Comparison of ENCODE assay signal across 9 mouse cellular contexts in genomic region chr15:96948471-96948870, GRCm38 (mm10).
A peak's percentile ranks its signal among the peaks of the same experiment; 100 is the strongest.
DNase-seq lines count a peak whose midpoint lies in the region; ATAC-seq lines count a peak whose summit lies in the region.
"Had no signal": no experiment of that assay in that cellular context is flagged by ENCODE, and none has a peak within 500 bp of the region (broad histone marks: within the 10 kb centered on the region; RNA-seq: fewer than 3 reads in every experiment).

No protein-coding gene starts in this region.

- no peak overlapping the region for H3K9ac ChIP-seq in kidney, embryonic 16.5 days (replicated peaks; ENCODE audit: low read length)
- no peak overlapping the region for H3K9ac ChIP-seq in forebrain, embryonic 11.5 days (ENCODE audit: low read length)
- H3K9ac ChIP-seq: hindbrain, embryonic 15.5 days had no signal

- ATAC-seq in cerebellum, adult (ENCODE audit: insufficient number of reproducible peaks, low FRiP score, low TSS enrichment) = peak; percentile 45
- peak; percentile 49 for ATAC-seq in kidney, embryonic 16.5 days (ENCODE audit: low FRiP score, low TSS enrichment)
- peak; percentile 88 for ATAC-seq in megakaryocyte, adult 5-6 weeks (ENCODE audit: poor library complexity, severe bottlenecking)
- ATAC-seq in forebrain, embryonic 11.5 days (replicated peaks; ENCODE audit: low FRiP score) = no peak

- no peak overlapping the region for H3K4me2 ChIP-seq in kidney, embryonic 16.5 days (replicated peaks; ENCODE audit: low read depth, low read length)
- H3K4me2 ChIP-seq in forebrain, embryonic 11.5 days (ENCODE audit: low read depth, low read length, severe bottlenecking) = no peak overlapping the region
- H3K4me2 ChIP-seq: hindbrain, embryonic 15.5 days had no signal

- no peaks in the 10 kb centered on the region for H3K36me3 ChIP-seq in kidney, embryonic 16.5 days (ENCODE audit: insufficient read depth, low read length)
- no peaks in the 10 kb centered on the region for H3K36me3 ChIP-seq in forebrain, embryonic 11.5 days (ENCODE audit: control insufficient read depth, insufficient read depth, low read length)
- H3K36me3 ChIP-seq: hindbrain, embryonic 15.5 days had no signal

- no peak overlapping the region for H3K4me3 ChIP-seq in kidney, embryonic 16.5 days (ENCODE audit: low read length)
- no peak overlapping the region for H3K4me3 ChIP-seq in forebrain, embryonic 11.5 days (ENCODE audit: low read depth, low read length)
- H3K4me3 ChIP-seq: hindbrain, embryonic 15.5 days had no signal

- no peaks in the 10 kb centered on the region for H3K4me1 ChIP-seq in kidney, embryonic 16.5 days (ENCODE audit: insufficient read depth, low read length)
- no peaks in the 10 kb centered on the region for H3K4me1 ChIP-seq in forebrain, embryonic 11.5 days (replicated peaks; ENCODE audit: control insufficient read depth, insufficient read depth, low read length)
- H3K4me1 ChIP-seq: hindbrain, embryonic 15.5 days had no signal

- no peak overlapping the region for H3K27ac ChIP-seq in kidney, embryonic 16.5 days (ENCODE audit: low read length)
- no peak overlapping the region for H3K27ac ChIP-seq in forebrain, embryonic 11.5 days (ENCODE audit: low read depth, low read length)
- H3K27ac ChIP-seq: hindbrain, embryonic 15.5 days had no signal

- no peaks in the 10 kb centered on the region for H3K27me3 ChIP-seq in kidney, embryonic 16.5 days (ENCODE audit: insufficient read depth, low read length)
- H3K27me3 ChIP-seq in forebrain, embryonic 11.5 days (ENCODE audit: control insufficient read depth, insufficient read depth, low read length) = no peaks in the 10 kb centered on the region
- H3K27me3 ChIP-seq: hindbrain, embryonic 15.5 days had no signal

- 59% methylated on average over 6 of the region's 6 CpGs for WGBS in kidney, embryonic 16.5 days
- WGBS in forebrain, embryonic 11.5 days = 69% methylated on average over 6 of the region's 6 CpGs

- no peak for DNase-seq in cerebellum, adult 11-12 months
- peak; percentile 23 for DNase-seq in CD4-positive helper T cell, adult 2 months (ENCODE audit: low read depth, low spot score)
- peak; percentile 60 to 68 for DNase-seq in cerebellum, postnatal 10 days
- DNase-seq in right cerebral cortex, postnatal 4 days = no peak
- DNase-seq in forebrain, embryonic 11.5 days (ENCODE audit: low spot score) = no peak

- no peaks in the 10 kb centered on the region for H3K9me3 ChIP-seq in kidney, embryonic 16.5 days (ENCODE audit: low read length)
- H3K9me3 ChIP-seq in forebrain, embryonic 11.5 days (ENCODE audit: control insufficient read depth, low read length) = no peaks in the 10 kb centered on the region
- H3K9me3 ChIP-seq: hindbrain, embryonic 15.5 days had no signal

Comparison
In these comparisons a context has a peak if more than half of its experiments do, and no peak if none do; other contexts are left out.
1. DNase-seq: peak in CD4-positive helper T cell, adult 2 months (single experiment) and cerebellum, postnatal 10 days (2 of 2); none in cerebellum, adult 11-12 months (single experiment), right cerebral cortex, postnatal 4 days (single experiment) and forebrain, embryonic 11.5 days (single experiment).